Mouse (Mus musculus) heart, embryonic 13.5 days (tissue): ENCODE data around the gene Vmn1r158. TPM values are rescaled to one million over a fixed set of nuclear protein-coding genes. Genes with fewer than 3 reads are reported as not detected.
"Not testable (repeated sequence)": the region's sequence is repeated elsewhere in the genome, so short reads cannot be mapped to it uniquely, and the experiment has no call there.

Experiments
- ATAC-seq: fragments of 200-750 bp; cut with Nextera tagmentation; 2 replicates; pipeline ENCODE4 v1.8.0; 2017; ENCODE audit warnings: moderate TSS enrichment; ENCODE audit not compliant: insufficient number of reproducible peaks, low FRiP score, low TSS enrichment; ENCODE audit errors: extremely low read depth
- H3K27ac ChIP-seq: fragments of 300-500 bp; sonication (generic); replicated peaks from 2 replicates; pipeline ENCODE4 v1.5.1; 2015; ENCODE audit warnings: moderate library complexity, mild to moderate bottlenecking, inconsistent platforms
- H3K27me3 ChIP-seq: fragments of 300-500 bp; sonication (generic); replicated peaks from 2 replicates; pipeline ENCODE4 v1.6.1; 2015; ENCODE audit warnings: mild to moderate bottlenecking, inconsistent platforms
- H3K36me3 ChIP-seq: fragments of 300-500 bp; sonication (generic); 2 replicates; pipeline ENCODE4 v1.6.1; 2015; ENCODE audit warnings: mild to moderate bottlenecking, inconsistent platforms
- H3K4me1 ChIP-seq: fragments of 300-500 bp; sonication (generic); 2 replicates; pipeline ENCODE4 v1.6.1; 2015; ENCODE audit warnings: inconsistent platforms
- H3K4me2 ChIP-seq: fragments of 300-500 bp; sonication (generic); 2 replicates; pipeline ENCODE4 v1.6.1; 2015; ENCODE audit warnings: inconsistent platforms, mild to moderate bottlenecking, moderate library complexity
- H3K4me3 ChIP-seq: fragments of 300-500 bp; sonication (generic); 2 replicates; pipeline ENCODE4 v1.5.1; 2015; ENCODE audit warnings: moderate library complexity, mild to moderate bottlenecking, inconsistent platforms
- H3K9ac ChIP-seq: fragments of 300-500 bp; sonication (generic); 2 replicates; pipeline ENCODE4 v1.6.1; 2015; ENCODE audit warnings: inconsistent platforms, mild to moderate bottlenecking, moderate library complexity
- H3K9me3 ChIP-seq: fragments of 300-500 bp; sonication (generic); 2 replicates; pipeline ENCODE4 v1.6.1; 2016; ENCODE audit warnings: inconsistent platforms
- WGBS: fragments of 180-500 bp; shearing (Covaris S2); methylation state at CpG from one replicate; pipeline ENCODE4 v1.1.7; 2015; ENCODE audit warnings: mixed read lengths; 5-methylcytosine and 5-hydroxymethylcytosine counted together
- polyA plus RNA-seq: library from polyadenylated mRNA; unstranded; fragments of >200 nt; fragmentation: Nextera tagmentation; extraction: Ambion mirVana; gene quantifications from 2 replicates; pipeline ENCODE4 v1.2.1, GENCODE M21; 2015

Vmn1r158 gene
- not detected in 2 replicates for polyA plus RNA-seq

DNA sequence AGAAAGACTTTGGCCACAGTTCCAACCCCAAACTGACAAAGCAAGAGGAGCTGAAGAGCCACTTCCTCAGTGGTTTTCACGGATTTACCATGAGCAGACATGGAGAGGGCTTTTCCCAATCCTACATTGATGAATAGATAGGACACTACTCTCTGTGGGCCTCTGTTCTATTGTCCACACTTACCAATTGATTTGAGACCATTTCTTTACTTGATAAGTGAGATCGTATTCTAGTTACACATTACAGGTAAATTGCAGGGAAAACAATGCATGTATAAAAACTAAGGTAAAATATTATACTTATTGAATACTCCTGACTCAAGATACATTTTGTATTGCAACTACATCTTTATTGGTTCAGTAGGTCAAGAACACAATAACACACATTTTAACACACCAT lies at the start of gene Vmn1r158:
TSS of gene Vmn1r158 (minus strand) at position 101 of the 400 bp plus-strand sequence.
- ATAC-seq, H3K27me3 ChIP-seq, H3K4me2 ChIP-seq, H3K9ac ChIP-seq, H3K36me3 ChIP-seq, H3K27ac ChIP-seq, H3K4me1 ChIP-seq, H3K4me3 ChIP-seq: not testable (repeated sequence)
- 34% methylated on average over 2 of the region's 2 CpGs for WGBS
- H3K9me3 ChIP-seq, result peaks cover 16% of the 10 kb centered on the region

- not testable (repeated sequence) for H3K27me3 ChIP-seq, H3K9me3 ChIP-seq, H3K27ac ChIP-seq, H3K36me3 ChIP-seq, ATAC-seq, H3K4me3 ChIP-seq, H3K4me2 ChIP-seq, H3K9ac ChIP-seq, H3K4me1 ChIP-seq
- 74% methylated on average over 7 of the region's 11 CpGs for WGBS
Observed at GRCm38 (mm10) chr7:22775981-22776380, 14.6 kb downstream of the Vmn1r158 start.

DNA sequence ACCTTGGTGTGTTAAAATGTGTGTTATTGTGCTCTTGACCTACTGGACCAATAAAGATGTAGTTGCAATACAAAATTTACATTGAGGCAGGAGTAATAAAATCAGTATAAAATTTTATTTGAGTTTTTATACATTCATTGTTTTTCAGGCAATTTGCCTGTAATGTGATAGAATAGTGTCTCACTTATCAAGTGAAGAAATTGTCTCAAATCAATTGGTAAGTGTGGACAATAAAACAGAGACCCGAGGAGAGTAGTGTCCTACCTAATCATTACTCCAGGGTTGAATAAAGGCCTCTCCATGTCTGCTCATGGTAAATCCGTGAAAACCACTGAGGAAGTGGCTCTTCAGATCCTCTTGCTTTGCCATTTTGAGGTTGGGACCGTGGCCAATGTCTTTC lies 29.2 kb downstream of the Vmn1r158 start, which contains the start of gene Vmn1r157:
TSS of gene Vmn1r157 (plus strand) at position 301 of the 400 bp plus-strand sequence.
- not testable (repeated sequence) for H3K27me3 ChIP-seq, H3K4me2 ChIP-seq, H3K36me3 ChIP-seq, H3K9me3 ChIP-seq, ATAC-seq, H3K27ac ChIP-seq, H3K4me1 ChIP-seq, H3K4me3 ChIP-seq, H3K9ac ChIP-seq
- WGBS, result 35% methylated on average over 2 of the region's 3 CpGs

Other genes with a start within 250 kb of the Vmn1r158 start
- gene Gm4201, start 225.4 kb downstream of the Vmn1r158 start, polyA plus RNA-seq, result not detected in 2 replicates
- gene Gm4565, start 202.7 kb downstream of the Vmn1r158 start, polyA plus RNA-seq, result not detected in 2 replicates
- gene Vmn1r155, start 132.8 kb downstream of the Vmn1r158 start, polyA plus RNA-seq, result not detected in 2 replicates
- gene Gm8693, start 98.5 kb downstream of the Vmn1r158 start, polyA plus RNA-seq, result not detected in 2 replicates
- not detected in 2 replicates for gene Gm4567, start 71.1 kb downstream of the Vmn1r158 start, polyA plus RNA-seq
- not detected in 2 replicates for gene Vmn1r157, start 29.1 kb downstream of the Vmn1r158 start, polyA plus RNA-seq
- gene Vmn1r159, start 52.8 kb upstream of the Vmn1r158 start, polyA plus RNA-seq, result not detected in 2 replicates
- not detected in 2 replicates for gene Vmn1r160, start 80.4 kb upstream of the Vmn1r158 start, polyA plus RNA-seq
- gene Gm4214, start 193.9 kb upstream of the Vmn1r158 start, polyA plus RNA-seq, result not detected in 2 replicates
- gene Gm4216, start 229.1 kb upstream of the Vmn1r158 start, polyA plus RNA-seq, result not detected in 2 replicates